10 mouse cellular contexts compared by ENCODE assay signal in the genomic region with DNA sequence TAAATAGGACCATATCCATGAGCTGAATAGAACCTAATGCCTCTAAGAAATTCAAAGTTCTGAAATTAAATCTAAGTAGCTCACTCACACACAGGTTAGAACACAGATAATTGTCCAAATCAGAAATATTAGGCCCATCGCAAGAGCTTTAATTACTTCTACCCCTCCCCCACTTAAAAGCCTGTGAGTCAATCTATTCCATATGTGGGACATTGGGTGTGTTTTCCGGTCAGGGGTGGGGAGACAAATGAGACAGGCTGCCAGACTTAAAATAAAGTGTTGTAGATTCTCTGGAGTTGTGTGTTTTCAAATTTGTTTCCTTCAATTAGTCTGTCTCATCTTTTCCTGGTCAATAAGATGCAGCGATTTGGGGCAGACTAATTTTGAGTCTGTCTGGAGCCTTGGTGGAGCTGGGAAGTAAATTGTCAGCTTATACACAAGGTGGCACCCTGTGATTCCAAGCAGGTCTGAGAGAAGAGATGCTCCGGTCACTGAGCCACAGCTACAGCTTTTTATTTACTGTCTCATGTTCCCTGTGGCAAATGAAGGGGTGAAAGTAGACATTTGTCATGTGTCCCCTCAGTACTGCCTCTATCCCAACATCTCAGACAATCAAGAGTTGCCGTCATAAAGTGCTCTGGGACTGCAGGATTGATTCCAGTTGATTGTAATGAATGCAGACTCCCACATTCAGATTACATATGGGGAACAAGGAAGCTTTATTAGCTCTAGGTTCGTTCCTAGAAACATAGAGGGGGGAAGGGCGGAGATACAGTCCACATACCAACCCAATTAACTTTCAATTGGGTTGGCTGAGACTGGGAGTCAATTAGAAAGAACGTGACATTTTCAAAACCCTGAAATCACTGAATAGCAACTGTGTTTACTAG. TPM values are rescaled to one million over a fixed set of nuclear protein-coding genes. Genes with fewer than 3 reads are reported as not detected.
DNase-seq lines count a peak whose midpoint lies in the region; ATAC-seq and TF ChIP-seq lines count a peak whose summit lies in the region.
"Had no signal": no experiment of that assay in that cellular context is flagged by ENCODE, and none has a peak within 500 bp of the region (broad histone marks: within the 10 kb centered on the region; RNA-seq: fewer than 3 reads in every experiment).

No protein-coding gene starts in this region.

- no peak overlapping the region for H3K9ac ChIP-seq in kidney, embryonic 14.5 days (ENCODE audit: low read depth, low read length)
- no peak overlapping the region for H3K9ac ChIP-seq in CH12.LX (ENCODE audit: insufficient read depth, low read depth)
- H3K9ac ChIP-seq in forebrain, postnatal 0 days: no peak overlapping the region
- H3K9ac ChIP-seq: neural tube, embryonic 12.5 days had no signal

- no peak for TF ChIP-seq EP300 in CH12.LX (IDR thresholded peaks at IDR 0.05; ENCODE audit: low read length)

- peak; percentile 27 for DNase-seq in kidney, adult 2 months
- no peak for DNase-seq in CH12.LX (ENCODE audit: extremely low read depth)
- DNase-seq in cerebellum, adult 2 months: peak; percentile 54 to 68
- DNase-seq in forebrain, postnatal 0 days: peak; percentile 54
- no peak for DNase-seq in adrenal gland, adult 8-10 months
- DNase-seq: thymus, postnatal 4 days had no signal

- H3K9me3 ChIP-seq in kidney, embryonic 14.5 days (ENCODE audit: control insufficient read depth, low read length): no peaks in the 10 kb centered on the region
- H3K9me3 ChIP-seq in CH12.LX (replicated peaks; ENCODE audit: low read length): no peaks in the 10 kb centered on the region
- H3K9me3 ChIP-seq in forebrain, postnatal 0 days (ENCODE audit: low read length): no peaks in the 10 kb centered on the region
- H3K9me3 ChIP-seq: neural tube, embryonic 12.5 days had no signal

- no peak for TF ChIP-seq POLR2A in kidney, adult 2 months (IDR thresholded peaks at IDR 0.05; ENCODE audit: low read depth, low read length)
- no peak for TF ChIP-seq POLR2A in CH12.LX (IDR thresholded peaks at IDR 0.05; ENCODE audit: low read depth, low read length)
- TF ChIP-seq POLR2A in cerebellum, adult 2 months (IDR thresholded peaks at IDR 0.05; ENCODE audit: borderline replicate concordance, insufficient read depth, low read length): no peak

- TF ChIP-seq CTCF in kidney, adult 2 months (conservative IDR thresholded peaks at IDR 0.05; ENCODE audit: insufficient read depth, insufficient read length, low read depth, low read length): peak; percentile 49
- TF ChIP-seq CTCF in CH12.LX (conservative IDR thresholded peaks at IDR 0.05 in 1 of 2, IDR thresholded peaks at IDR 0.05 in 1 of 2; ENCODE audit: low read depth in 2 of 2, low read length in 2 of 2): peak in 1 of 2 experiments; percentile 29; a peak in 1 of 4 replicates
- TF ChIP-seq CTCF in cerebellum, adult 2 months (IDR thresholded peaks at IDR 0.05; ENCODE audit: borderline replicate concordance, insufficient read depth, low read depth, low read length): peak; percentile 66
- TF ChIP-seq CTCF in forebrain, postnatal 0 days (IDR thresholded peaks at IDR 0.05; ENCODE audit: low read depth): peak; percentile 57

- dilution Hi-C loops in CH12.LX (cut with MboI; ENCODE audit: extremely low pct_ligation_motif_present, extremely low pct_unique_long_range_greater_than_20kb, low sequenced_read_pairs): no loop called here

- H3K27me3 ChIP-seq in kidney, adult 2 months (replicated peaks; ENCODE audit: control insufficient read depth, insufficient read depth, low read length): no peaks in the 10 kb centered on the region
- H3K27me3 ChIP-seq in kidney, embryonic 14.5 days (ENCODE audit: control insufficient read depth, insufficient read depth, low read length): no peaks in the 10 kb centered on the region
- H3K27me3 ChIP-seq in CH12.LX (replicated peaks): peaks cover 16% of the 10 kb centered on the region
- no peaks in the 10 kb centered on the region for H3K27me3 ChIP-seq in cerebellum, adult 2 months (ENCODE audit: control insufficient read depth, insufficient read depth, low read length)
- no peaks in the 10 kb centered on the region for H3K27me3 ChIP-seq in forebrain, postnatal 0 days (ENCODE audit: insufficient read depth, low read length)
- H3K27me3 ChIP-seq: neural tube, embryonic 12.5 days had no signal

- in situ Hi-C loops in CH12.LX (cut with MboI; ENCODE audit: low pct_ligation_motif_present, low pct_unique_long_range_greater_than_20kb, low sequenced_read_pairs): no loop called here

- peak; percentile 25 for TF ChIP-seq RAD21 in CH12.LX (IDR thresholded peaks at IDR 0.05; ENCODE audit: low read depth, low read length)

- no peak overlapping the region for H3K4me3 ChIP-seq in kidney, adult 2 months (ENCODE audit: insufficient read depth, low read depth, low read length)
- no peak overlapping the region for H3K4me3 ChIP-seq in kidney, embryonic 14.5 days (ENCODE audit: low read length)
- H3K4me3 ChIP-seq in CH12.LX (replicated peaks in 1 of 3; ENCODE audit: low read depth in 2 of 3, low read length in 2 of 3, poor library complexity in 1 of 3): no peak overlapping the region
- H3K4me3 ChIP-seq in cerebellum, adult 2 months (replicated peaks; ENCODE audit: insufficient read depth, low read depth, low read length): no peak overlapping the region
- H3K4me3 ChIP-seq in forebrain, postnatal 0 days (ENCODE audit: low read depth, low read length): no peak overlapping the region
- H3K4me3 ChIP-seq: neural tube, embryonic 12.5 days had no signal

- H3K79me2 ChIP-seq in CH12.LX (replicated peaks; ENCODE audit: control insufficient read depth, extremely low read depth, insufficient read depth, poor library complexity, severe bottlenecking): 0 out of 2 replicates have a peak, but pooled peaks cover 5% of the 10 kb centered on the region

- 42% methylated on average over 8 of the region's 8 CpGs for WGBS in kidney, adult 2 months
- 38% methylated on average over 8 of the region's 8 CpGs for WGBS in kidney, embryonic 14.5 days
- 56% methylated on average over 8 of the region's 8 CpGs for WGBS in cerebellum, adult 2 months
- 30% methylated on average over 8 of the region's 8 CpGs for WGBS in forebrain, postnatal 0 days

- no peak overlapping the region for H3K27ac ChIP-seq in kidney, adult 2 months (ENCODE audit: insufficient read depth, low read depth, low read length)
- no peak overlapping the region for H3K27ac ChIP-seq in kidney, embryonic 14.5 days (ENCODE audit: low read depth, low read length)
- no peak overlapping the region for H3K27ac ChIP-seq in CH12.LX (ENCODE audit: insufficient read depth, low read depth)
- no peak overlapping the region for H3K27ac ChIP-seq in cerebellum, adult 2 months (ENCODE audit: insufficient read depth, low read length)
- no peak overlapping the region for H3K27ac ChIP-seq in forebrain, postnatal 0 days (ENCODE audit: low read depth, low read length)
- H3K27ac ChIP-seq: neural tube, embryonic 12.5 days had no signal

- no peaks in the 10 kb centered on the region for H3K36me3 ChIP-seq in kidney, adult 2 months (ENCODE audit: control insufficient read depth, insufficient read depth, low read length)
- no peaks in the 10 kb centered on the region for H3K36me3 ChIP-seq in kidney, embryonic 14.5 days (ENCODE audit: control insufficient read depth, insufficient read depth, low read length)
- H3K36me3 ChIP-seq in CH12.LX (replicated peaks in 1 of 2; ENCODE audit: control insufficient read depth in 1 of 2, insufficient read depth in 1 of 2, low read length in 1 of 2): no peaks in the 10 kb centered on the region
- no peaks in the 10 kb centered on the region for H3K36me3 ChIP-seq in forebrain, postnatal 0 days (ENCODE audit: insufficient read depth)
- H3K36me3 ChIP-seq: neural tube, embryonic 12.5 days had no signal

- H3K4me2 ChIP-seq in kidney, embryonic 14.5 days (replicated peaks; ENCODE audit: low read depth, low read length): no peak overlapping the region
- no peak overlapping the region for H3K4me2 ChIP-seq in CH12.LX (ENCODE audit: insufficient read depth, low read depth, poor library complexity, severe bottlenecking)
- no peak overlapping the region for H3K4me2 ChIP-seq in forebrain, postnatal 0 days (ENCODE audit: low read depth)
- H3K4me2 ChIP-seq: neural tube, embryonic 12.5 days had no signal

- ATAC-seq in kidney, embryonic 14.5 days (ENCODE audit: low FRiP score, low TSS enrichment): no peak
- no peak for ATAC-seq in forebrain, postnatal 0 days
- ATAC-seq in erythroid progenitor cell, adult 5-6 weeks (replicated peaks; ENCODE audit: low FRiP score, poor library complexity, severe bottlenecking): no peak
- no peak for ATAC-seq in erythroblast, adult 5-6 weeks (replicated peaks; ENCODE audit: low FRiP score, poor library complexity, severe bottlenecking)

- H3K4me1 ChIP-seq in kidney, adult 2 months (ENCODE audit: control insufficient read depth, insufficient read depth, low read length): no peaks in the 10 kb centered on the region
- H3K4me1 ChIP-seq in kidney, embryonic 14.5 days (ENCODE audit: control insufficient read depth, insufficient read depth, low read length): no peaks in the 10 kb centered on the region
- H3K4me1 ChIP-seq in CH12.LX (ENCODE audit: control insufficient read depth in 1 of 2, insufficient read depth in 2 of 2): peaks cover 0 to 4% of the 10 kb centered on the region in 2 experiments; a peak in 1 of 4 replicates
- no peaks in the 10 kb centered on the region; the same call in 1 of the 2 replicates for H3K4me1 ChIP-seq in cerebellum, adult 2 months (ENCODE audit: control insufficient read depth, insufficient read depth, low read length)
- no peaks in the 10 kb centered on the region for H3K4me1 ChIP-seq in forebrain, postnatal 0 days (ENCODE audit: insufficient read depth)

TF ChIP-seq in CH12.LX, 34 proteins besides CTCF, POLR2A, EP300 and RAD21:
- no peak for TF ChIP-seq MXI1 (IDR thresholded peaks at IDR 0.05; ENCODE audit: low read depth, low read length)
- peak; percentile 32 for TF ChIP-seq SMC3 (IDR thresholded peaks at IDR 0.05; ENCODE audit: low read depth, low read length)
- no peak for TF ChIP-seq CHD2 (IDR thresholded peaks at IDR 0.05; ENCODE audit: low read length)

RNA-seq across cellular contexts. Expression of gene Epc2, which starts 3.5 kb away (rescaled TPM):
- polyA plus RNA-seq in kidney, adult 2 months (2012; rRNA removed): 5.9 and 6.0 TPM in 2 replicates
- polyA plus RNA-seq in kidney, embryonic 14.5 days (2014; fragmentation: Nextera tagmentation; extraction: Ambion mirVana): 9.0 and 12.8 TPM in 2 replicates
- total RNA-seq in CH12.LX (2012; rRNA removed): 10.5 and 11.5 TPM in 2 replicates
- 19.2 and 20.2 TPM in 2 replicates for total RNA-seq in CH12.LX (2014; rRNA removed)
- 20.3 and 22.8 TPM in 2 replicates for polyA plus RNA-seq in CH12.LX (2012; ENCODE audit: insufficient read length, low read depth)
- polyA plus RNA-seq in cerebellum, adult 2 months (2012; rRNA removed): 22.1 and 22.2 TPM in 2 replicates
- 47.7 and 80.4 TPM in 2 replicates for total RNA-seq in forebrain, postnatal 0 days (2014; rRNA removed)
- 8.0 and 9.2 TPM in 2 replicates for polyA plus RNA-seq in forebrain, postnatal 0 days (2015; fragmentation: Nextera tagmentation; extraction: Ambion mirVana)
- total RNA-seq in adrenal gland, adult 8-10 months (2022): 10 to 100 TPM; 23.1 to 29.3 (median 25.6) TPM
- total RNA-seq in erythroid progenitor cell, adult 5-6 weeks (2015; ENCODE audit: low replicate concordance): 10.1 and 15.5 TPM in 2 replicates
- total RNA-seq in erythroid progenitor cell, adult 5-6 weeks (2017; ENCODE audit: low replicate concordance): 23.4 and 32.5 TPM in 2 replicates
- 10.2 and 11.9 TPM in 2 replicates for total RNA-seq in erythroblast, adult 5-6 weeks (2015; ENCODE audit: low replicate concordance)
- total RNA-seq in erythroblast, adult 5-6 weeks (2017; ENCODE audit: low replicate concordance): 20.6 and 27.3 TPM in 2 replicates

Comparison
In these comparisons a context has a peak if more than half of its experiments do, and no peak if none do; other contexts are left out.
1. DNase-seq: peak in kidney, adult 2 months (single experiment), cerebellum, adult 2 months (2 of 2) and forebrain, postnatal 0 days (single experiment); none in CH12.LX (single experiment) and adrenal gland, adult 8-10 months (single experiment).